Mouse (Mus musculus) heart, postnatal 36 days (tissue): Measurements from ENCODE around the gene Slc6a17. TPM values are rescaled to one million over a fixed set of nuclear protein-coding genes. Genes with fewer than 3 reads are reported as not detected.

Experiments used
- DNase-seq, 2 experiments: peaks; one replicate each; pipeline ENCODE4 v3.0.0; 2021 to 2022
- intact Hi-C: fragments of 180-260 bp; cut with DNase I; formaldehyde crosslinking; loops from one replicate; pipeline ENCODE4 v1.15.1; 2025
- total RNA-seq, 2 experiments: library from RNA; stranded (reverse); gene quantifications; 2 replicates each; pipeline ENCODE4 v1.2.3; 2021

Gene Slc6a17
- total RNA-seq, 2 experiments from 2014 or later = 1.5 to 2.0 TPM

DNA sequence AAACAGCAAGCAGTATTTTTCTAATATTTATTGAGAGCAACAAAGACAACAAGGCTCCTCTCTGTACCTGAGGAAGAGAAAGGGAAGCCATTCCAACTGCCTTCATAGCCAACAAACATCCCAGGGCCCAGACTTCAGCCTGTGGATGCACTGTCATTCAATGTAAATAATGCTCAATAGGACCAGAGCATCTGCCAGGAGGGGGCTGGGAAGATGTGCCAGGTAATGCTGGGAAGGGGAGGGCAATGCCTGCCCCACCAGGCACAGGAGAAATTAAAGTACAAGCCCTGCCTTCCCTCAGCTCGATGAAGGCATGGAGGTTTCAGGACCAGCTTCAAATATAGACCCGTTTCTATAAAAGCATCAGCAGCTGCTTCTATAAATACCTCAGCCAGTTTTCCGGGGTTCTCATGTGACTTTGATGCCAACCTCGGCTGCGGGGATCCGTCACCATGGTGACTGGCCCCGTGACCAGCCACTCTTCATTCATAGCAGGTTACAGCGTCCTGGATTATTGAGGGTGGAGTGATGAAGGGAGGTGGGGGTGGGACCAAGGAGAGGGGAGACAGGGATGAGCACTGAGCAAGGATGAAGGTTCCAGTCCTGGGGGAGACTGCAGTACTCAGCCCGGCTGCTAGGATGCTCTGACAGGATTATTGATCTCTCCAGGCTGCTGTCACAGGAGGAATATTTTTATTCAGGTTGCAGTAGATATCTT is 10.7 kb upstream of the Slc6a17 start:
- no peak for DNase-seq
- intact Hi-C loops = no loop called here

DNA sequence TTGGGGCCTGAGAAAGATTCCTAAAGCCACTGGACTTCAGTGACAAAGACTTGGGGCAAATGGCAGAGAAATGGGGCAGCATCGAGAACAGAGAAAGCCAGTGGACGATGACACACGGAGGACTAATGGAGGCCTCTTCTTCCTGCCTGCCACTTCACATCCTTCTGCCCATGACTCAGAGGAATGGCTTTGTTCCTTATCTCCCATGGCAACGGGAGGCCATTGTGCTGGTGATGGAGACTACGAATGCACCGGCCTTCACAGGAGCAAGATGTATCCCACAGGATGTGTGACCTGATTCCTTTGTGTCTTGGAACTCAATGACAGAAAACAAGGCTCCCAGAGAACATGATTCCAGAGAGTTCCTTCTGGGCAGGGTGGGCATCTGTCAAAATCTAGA is 6.7 kb upstream of the Slc6a17 start:
- no peak for DNase-seq
- intact Hi-C loops = no loop called here

DNA sequence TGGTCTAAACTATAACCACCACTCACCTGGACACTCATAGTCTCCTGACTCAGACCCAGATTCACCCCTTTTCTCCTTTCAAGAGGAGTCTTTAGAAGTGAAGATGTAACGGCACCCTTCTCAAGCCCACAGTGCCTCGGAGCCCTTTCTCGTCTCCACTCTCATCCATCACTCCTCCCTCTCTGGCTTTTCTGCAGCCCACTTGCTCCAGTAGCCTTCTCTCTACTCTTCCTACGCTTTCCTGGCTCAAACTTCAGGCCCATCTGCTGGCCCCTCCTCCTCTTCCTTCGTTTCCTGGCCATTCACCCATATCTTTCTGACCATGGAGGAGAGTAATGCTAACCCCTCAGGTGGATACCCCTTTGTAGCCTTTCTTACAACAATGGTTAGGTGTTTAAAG is 3.1 kb upstream of the Slc6a17 start:
- DNase-seq = no peak
- intact Hi-C loops = no loop called here

DNA sequence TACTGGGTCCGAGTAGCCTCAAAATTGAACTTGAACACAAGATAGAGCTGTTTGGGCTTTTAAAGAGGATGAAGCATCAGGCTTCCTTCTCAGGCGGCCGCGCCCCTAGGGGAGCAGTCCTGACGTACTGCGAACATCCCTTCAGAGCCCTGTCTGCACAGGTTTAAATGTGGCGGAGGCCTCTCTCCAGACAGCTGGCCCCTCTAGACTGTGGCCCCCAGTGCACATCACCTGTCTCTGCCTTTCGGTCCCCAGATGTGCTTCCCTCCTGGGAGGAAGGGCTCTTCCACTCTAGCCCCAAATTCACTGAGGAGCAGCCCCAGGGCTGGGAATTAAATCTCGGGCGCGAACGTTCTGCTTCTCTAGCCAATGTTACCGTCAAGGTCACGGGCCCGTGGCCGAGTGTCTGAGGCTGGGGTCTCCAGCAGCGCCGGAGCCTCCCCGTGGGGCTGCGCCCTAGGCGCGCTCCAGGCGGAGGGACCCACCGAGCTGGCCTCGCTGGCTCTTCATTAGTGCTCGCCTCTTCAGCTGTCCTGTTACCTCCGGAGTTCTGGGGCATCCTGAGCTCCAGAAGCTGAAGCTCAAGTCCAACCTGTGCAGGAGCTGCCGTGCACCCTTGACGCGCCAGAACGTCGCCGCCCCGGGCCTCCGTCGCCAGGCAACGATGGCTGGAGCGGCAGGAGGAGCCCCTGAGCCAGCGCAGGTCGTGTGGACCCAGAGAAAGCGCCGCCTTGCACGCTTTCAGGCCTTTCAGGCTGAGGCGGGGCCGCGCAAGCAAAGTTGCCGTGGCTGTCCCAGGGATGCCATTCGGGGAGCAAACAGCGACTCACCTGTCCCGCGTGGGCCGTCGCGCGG is 815 bp downstream of the Slc6a17 start:
- DNase-seq = no peak
- intact Hi-C loops = no loop called here

DNA sequence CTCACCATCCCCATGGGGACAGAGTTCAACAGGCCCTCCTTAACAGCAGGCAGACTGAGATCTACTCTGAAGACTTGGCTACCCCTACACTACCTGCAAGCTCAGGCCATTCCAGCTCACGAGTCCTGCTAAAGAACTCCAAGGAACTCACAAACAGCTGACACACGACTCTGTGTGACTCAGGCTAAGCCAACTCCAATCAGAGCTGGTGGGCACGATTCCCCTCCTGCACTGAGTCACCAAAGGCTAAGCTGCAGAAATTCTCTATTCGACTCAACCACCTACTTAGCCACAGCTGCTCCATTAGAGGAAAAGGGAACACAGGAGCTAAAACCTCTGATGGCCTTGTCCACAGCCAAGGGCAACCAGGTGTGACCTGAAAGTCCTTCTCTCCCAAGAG is 1.8 kb downstream of the Slc6a17 start:
- intact Hi-C loops = no loop called here
- DNase-seq = no peak

DNA sequence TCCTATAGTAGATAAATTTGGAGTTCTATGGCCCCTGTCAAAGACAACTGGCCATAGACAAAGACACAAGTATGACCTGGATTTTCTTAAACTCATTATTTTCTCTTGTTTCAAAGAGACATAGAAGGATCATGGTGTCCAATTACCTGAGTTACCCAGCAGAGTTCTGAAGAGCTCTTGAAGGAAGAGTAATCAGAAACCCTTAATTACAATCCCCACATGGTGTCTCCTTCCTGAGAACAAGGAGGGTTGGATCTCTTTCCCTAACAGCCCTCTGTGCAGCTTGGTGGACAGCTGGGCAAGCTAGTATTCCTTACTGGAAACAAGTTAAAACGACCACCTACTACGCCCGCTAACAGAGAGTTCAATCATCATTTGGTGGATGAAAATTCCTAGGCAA is 6.4 kb downstream of the Slc6a17 start:
- intact Hi-C loops = no loop called here
- no peak for DNase-seq

DNA sequence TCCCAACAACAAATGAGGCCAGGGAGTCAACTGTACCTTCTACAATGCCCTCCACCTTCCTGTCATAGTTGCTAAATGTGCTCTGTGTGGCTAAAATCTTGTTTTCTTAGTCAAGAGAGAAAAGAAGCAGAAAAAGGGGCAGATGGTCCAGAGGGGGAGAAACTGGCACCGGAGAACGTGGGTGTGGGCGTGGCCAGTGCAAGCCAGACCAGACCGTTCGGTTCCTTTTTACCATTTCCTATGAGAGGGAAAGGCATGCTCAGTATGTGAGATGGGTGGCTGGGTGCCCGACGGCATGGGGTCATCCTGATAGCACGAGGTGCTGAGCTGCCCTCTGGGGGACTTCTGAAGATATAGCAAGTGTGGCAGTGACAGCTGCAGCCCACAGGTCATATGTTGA is 9.1 kb downstream of the Slc6a17 start:
- DNase-seq = no peak
- intact Hi-C loops = no loop called here

DNA sequence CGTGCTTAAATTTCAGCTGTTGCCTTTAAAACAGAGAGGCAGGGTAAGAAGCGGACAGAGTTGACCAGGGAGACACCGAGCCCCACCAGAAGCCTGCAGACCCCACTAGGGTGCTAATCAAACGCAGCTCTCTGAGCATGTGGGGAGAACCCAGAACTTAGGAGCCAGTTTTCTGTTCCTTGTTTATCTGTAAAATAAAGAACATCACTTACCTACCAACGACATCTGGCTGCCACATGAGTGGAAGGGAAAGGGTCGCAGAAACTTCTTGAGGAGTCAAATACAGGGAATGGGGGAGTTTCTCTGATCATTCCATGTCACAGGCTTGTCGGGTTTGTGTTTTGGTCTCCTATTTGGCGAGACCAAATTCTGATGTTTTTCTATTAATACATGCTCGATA is 9.9 kb downstream of the Slc6a17 start:
- intact Hi-C loops = no loop called here
- no peak for DNase-seq

DNA sequence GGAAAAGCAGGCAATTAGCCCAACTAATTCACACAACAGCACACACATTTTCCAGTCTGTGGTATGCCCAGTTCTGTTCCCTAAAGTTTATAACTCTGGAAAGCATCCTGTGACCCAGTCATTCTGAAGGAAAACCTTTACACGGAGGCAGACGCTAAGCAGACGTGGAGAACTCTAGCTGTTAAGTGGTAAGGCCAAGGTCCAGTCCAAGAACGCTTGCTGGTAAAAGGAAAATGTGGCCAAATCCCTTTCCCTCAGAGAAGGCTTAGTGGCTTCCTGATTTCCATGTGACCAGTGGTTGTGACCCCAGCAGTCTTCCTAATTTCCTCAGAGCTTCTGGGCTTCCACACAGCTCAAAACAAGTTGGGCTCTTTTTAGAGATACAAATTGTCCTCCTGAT is 11.3 kb downstream of the Slc6a17 start:
- no peak for DNase-seq
- intact Hi-C loops = no loop called here

DNA sequence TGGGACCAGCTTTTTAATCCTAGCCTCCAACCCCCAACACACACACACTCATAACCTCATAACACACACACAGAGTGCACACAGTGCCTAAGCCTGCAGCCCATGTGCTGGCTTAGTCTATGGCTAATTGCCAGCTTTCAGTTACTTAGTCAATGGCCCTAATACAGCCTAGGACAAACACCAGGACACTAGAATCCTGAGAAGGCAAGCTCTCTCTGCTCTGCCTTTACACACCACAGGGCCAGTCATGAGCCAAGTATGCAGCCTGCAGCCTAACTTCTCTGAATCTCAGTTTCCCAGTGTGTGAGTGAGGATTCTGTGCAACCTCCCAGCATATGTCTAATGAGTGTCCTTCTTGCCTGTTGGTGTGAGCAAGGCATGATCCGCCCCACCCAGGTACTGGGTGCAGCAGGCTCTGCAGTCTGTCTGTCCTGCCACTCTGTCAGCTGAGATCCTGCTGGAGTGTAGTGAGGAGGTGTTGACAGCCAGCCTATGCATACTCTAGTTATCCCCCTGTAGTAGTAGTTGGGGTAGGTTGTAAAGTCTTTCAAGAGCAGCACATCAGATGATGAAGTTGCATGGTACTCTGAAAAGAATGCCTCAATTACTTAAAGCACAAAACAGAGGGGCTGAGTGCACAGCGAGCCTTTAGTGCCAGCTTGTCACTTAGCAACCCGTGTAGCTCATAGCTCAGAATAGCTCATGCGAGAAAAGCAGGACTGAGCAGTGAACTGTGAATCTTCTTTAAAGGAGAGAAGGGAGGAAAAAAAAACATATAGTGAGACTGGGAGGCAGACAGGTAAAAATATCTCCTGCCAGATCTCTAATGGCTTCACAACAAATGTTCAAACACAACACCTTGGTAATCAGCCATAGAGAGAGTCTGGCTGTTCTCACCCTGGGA is 12.1 kb downstream of the Slc6a17 start:
- intact Hi-C loops = no loop called here
- no peak for DNase-seq

DNA sequence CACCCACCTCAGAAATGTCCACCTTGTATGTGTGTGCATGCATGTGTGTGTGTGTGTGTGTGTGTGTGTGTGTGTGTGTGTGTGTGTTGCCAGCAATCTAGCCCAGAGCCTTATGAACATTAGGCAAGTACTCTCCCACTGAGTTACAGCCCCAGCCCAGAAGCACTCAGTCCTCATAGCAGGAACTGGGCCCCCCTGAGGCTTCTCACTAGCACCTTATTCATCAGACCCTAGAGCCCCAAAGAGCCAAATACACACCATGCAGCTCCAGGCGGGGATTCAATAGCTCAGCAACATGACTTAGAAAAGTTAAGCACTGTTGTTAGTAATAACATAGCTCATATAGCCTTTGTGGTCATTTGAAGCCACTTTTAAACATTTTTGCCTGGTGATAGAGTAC is 13.3 kb downstream of the Slc6a17 start:
- intact Hi-C loops = no loop called here
- DNase-seq = no peak

DNA sequence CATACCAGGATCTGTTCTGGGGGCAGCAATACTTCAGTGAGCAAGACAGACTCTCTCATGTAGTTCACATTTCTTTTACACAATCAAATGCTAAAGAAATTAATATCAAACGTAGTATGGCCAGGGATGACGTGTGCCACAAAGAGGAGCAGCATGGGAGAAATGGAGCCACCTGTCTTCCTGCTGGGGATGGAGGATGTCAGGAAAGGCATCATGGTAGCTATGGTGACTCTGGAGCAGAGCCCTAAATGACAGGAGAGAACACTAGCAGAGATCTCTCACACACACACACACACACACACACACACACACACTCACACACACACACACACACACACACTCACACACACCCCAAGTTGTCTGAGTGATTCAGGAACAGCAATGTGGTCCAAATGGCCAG is 14.1 kb downstream of the Slc6a17 start:
- intact Hi-C loops = no loop called here
- DNase-seq = no peak

DNA sequence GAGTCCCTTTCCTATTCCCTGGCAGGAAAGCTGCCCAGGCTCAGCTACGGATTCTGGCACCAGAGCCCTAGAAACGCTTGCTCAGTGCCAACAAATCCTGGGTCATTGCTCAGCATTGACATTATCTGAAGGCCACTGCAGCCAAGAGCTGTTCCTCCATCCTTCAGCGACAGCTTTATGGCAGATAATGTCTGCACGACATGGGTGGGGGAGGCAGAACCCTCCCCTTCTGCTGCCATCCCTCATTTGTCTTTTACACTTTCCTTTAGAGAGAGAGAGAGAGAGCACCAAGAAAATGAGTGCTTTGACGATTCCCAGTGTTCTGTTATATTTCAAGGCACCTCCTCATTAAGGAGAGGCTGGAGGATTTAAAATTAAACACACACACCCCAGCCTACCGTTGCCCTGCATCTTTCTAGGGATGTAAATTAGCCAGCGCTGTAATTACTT is 16.1 kb downstream of the Slc6a17 start:
- intact Hi-C loops = no loop called here
- peak; percentile 19 to 29 for DNase-seq

DNA sequence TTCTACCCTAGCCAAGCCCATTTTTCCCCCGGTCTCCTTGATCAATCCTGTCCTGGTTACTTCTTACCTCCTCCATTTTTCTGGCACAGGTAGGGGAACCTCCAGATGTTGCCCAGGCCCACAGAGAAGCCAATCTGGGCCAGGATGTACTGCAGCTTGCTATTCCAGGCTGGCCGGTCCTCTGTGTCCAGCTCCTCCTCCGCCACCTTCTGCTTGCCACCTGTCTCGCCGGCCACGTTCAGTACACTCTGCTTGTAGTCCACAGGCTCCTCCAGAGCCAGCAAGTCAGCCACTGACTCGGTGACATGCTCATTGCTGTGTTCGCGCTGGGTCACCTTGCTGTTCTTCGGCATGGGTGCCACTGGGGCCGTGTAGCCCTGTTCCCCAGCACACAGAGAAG is 17.5 kb downstream of the Slc6a17 start:
- DNase-seq = no peak
- intact Hi-C loops = no loop called here

DNA sequence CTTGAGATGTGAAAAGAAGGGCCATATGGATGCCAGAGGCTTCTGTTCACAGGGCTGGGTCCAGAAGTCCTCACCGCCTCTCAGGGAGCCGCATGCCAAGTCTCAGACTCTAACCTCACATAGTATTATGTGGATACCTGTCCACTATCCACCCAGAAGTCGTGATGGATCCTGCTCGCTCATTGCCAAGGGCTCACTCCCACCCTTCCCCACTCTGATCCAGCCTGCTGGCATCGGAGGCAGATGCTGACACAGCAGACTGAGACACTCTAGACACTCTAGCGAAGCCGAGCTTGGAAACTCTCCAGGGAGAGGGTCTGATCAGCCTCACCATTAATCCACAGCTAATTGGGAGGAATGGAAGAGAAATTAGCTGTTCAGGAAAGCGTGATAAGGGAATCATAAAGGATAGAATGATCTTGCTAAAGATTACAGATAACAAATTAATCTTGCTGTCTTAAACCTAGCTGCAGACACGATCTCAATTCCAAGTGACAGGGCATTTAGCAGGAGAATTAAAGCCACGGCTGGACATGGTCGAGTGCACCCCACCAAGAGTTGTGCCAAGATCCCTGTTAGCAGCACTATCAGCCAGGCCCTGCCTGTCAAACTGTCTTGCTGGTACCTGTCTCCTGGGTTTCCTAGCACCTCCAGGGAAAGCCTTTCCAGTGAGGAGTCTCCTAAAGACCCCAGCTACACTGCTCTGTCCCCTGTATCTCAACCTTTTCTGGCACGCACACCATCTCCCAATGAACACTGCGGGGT is 21.6 kb downstream of the Slc6a17 start:
- DNase-seq = no peak
- intact Hi-C loops = no loop called here

DNA sequence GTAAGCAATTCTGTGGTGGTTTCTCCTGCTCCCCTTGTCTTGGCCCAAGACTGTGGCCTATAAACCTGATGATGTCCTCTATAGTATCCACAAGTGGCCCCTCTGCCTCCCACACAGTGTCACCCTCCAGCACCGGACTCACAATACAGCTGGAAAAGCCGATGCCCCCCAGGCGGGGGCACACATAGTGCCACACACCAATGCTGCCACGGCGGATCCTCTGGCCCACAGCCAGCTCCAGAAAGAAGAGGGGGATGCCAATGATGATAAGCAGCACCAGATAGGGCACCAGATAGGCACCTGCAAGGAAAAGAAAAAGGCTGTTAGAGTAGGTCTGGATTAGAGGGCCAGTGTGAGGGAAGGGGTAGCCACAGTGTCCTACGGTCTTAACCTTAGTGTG is 22.3 kb downstream of the Slc6a17 start:
- intact Hi-C loops = no loop called here

DNA sequence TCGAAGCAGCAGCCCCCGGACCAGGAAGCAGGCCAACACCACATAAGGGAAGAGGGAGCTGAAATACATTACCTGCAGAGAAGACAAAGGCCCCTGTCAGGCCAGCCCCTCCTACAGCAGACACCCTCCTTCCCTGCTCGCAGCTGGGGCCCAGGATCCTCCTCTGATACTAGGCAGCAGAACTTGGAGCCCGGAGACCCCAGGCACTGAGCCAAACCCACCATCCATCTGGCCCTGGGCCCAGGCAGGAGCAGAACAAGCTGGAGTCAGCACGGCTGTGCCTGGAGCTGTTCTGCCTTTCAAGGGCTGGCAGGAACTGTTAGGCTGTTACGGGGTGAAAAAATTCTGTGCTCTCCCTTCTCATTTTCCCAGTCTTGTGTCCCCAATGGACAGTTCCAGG is 26.4 kb downstream of the Slc6a17 start:
- intact Hi-C loops = no loop called here
- DNase-seq = peak; percentile 12 to 44

More for the DNA sequence above, 22.3 kb downstream of the Slc6a17 start:
- no peak for DNase-seq

DNA sequence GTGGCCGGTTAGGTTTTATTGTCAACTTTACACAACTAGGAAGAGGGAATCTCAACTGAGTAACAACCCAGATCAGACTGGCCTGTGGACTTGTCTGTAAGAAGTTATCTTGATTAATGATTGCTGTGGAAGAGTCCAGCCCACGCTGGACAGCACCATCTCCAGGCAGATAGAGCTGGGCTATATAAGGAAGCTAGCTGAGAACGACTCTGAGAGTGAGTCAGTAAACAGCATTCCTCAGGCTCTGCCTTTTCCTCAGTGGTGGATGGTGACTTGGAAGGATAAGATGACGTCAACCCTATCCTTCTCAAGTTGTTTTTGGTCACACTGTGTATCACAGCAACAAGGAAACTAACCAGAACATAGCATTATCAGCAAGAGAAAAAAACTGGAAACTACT is 29.2 kb downstream of the Slc6a17 start:
- intact Hi-C loops = no loop called here
- no peak for DNase-seq

DNA sequence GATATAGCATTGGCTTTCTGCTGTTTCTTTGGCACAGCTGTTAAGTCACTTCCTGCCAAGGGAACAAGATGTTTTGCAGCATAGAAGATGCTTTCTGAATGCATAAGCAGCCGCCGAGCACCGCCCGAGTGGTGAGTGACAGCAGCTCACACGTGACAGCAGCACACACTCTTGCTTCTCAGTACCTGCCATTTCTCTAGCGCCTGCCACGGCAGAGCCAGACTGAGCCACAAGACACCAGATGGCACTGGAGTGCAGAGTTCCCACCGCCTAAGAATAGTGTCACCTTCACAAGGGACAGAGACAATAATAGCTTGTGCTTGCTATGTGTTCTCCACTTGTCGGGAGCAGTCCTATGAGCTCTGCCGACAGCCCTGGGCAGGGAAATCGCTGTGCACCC is 34.5 kb downstream of the Slc6a17 start:
- DNase-seq = peak; percentile 14 to 27
- intact Hi-C loops = loop anchor here (1.0 to 5.0 kb wide), 2 partner anchors 74 to 97 kb away; partner anchors contain the start of gene Ubl4b

DNA sequence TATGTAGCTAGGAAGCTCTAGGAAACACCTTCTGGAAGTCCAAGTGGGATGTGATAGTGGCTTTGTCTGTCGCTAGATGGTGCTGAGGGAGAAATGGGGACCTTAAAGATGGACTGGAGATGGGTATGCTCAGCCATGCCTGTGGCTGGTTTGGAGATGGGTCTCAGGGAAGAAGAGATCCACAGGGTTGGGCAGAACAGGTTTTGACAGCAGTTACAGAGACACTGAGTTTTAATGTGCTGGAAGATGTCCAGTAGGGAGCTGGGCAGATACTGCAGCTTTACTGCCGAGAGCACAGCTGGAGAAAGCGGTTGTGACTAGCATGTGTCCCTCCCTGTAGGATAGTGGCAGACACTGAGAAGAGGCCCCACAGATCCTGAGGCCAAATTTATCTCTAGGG is 37.2 kb downstream of the Slc6a17 start:
- intact Hi-C loops = loop anchor here (5.0 kb wide), 1 partner anchor 77 kb away; the partner anchor contains the start of gene Ubl4b

More for the DNA sequence above, 37.2 kb downstream of the Slc6a17 start:
- DNase-seq = no peak
